Comparison of ENCODE assay signal across 9 mouse cellular contexts in the genomic region with DNA sequence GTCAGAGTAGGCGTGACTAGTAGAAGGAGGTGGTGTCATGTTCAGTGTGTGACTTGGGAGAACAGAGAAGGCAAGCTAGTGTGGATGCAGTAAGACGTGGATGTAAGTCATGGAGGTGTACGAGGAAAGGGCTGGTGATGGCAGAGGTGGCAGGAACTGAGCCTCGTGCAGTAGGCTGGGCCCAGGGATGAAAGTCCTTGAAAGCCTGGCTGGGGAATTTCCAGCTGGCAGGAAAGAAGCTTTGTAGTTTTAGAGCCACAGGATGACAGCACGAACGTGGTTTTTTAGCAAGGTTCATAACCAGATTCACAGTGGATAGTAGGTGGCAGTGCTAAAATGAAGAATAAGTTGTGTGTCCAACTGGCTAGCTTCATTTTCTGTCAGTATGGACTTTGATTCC. TPM values are rescaled to one million over a fixed set of nuclear protein-coding genes. Genes with fewer than 3 reads are reported as not detected.
DNase-seq lines count a peak whose midpoint lies in the region; ATAC-seq and TF ChIP-seq lines count a peak whose summit lies in the region.
"Had no signal": no experiment of that assay in that cellular context is flagged by ENCODE, and none has a peak within 500 bp of the region (broad histone marks: within the 10 kb centered on the region; RNA-seq: fewer than 3 reads in every experiment).

No protein-coding gene starts in this region.

- peak overlapping the region; percentile 55 for H3K27ac ChIP-seq in heart, embryonic 13.5 days (replicated peaks)
- H3K27ac ChIP-seq in heart, embryonic 11.5 days (ENCODE audit: low read depth, low read length) = no peak overlapping the region
- H3K27ac ChIP-seq: limb, embryonic 12.5 days had no signal

- TF ChIP-seq POLR2A in brain, embryonic 14.5 days (IDR thresholded peaks at IDR 0.05; ENCODE audit: borderline replicate concordance, extremely low read depth, insufficient read depth, insufficient read length, poor library complexity, severe bottlenecking) = no peak

- DNase-seq in lung, postnatal 10 days = peak; percentile 13
- DNase-seq in lung, adult 18-20 months = no peak
- DNase-seq in brain, embryonic 14.5 days (ENCODE audit: low read depth) = peak; percentile 70
- DNase-seq in kidney, postnatal 36 days = peak; percentile 48 to 73
- DNase-seq in urinary bladder, postnatal 25 days (ENCODE audit: low spot score) = no peak
- DNase-seq in left cerebral cortex, postnatal 36 days (ENCODE audit: low spot score in 2 of 2) = no peak

- no peak for TF ChIP-seq CTCF in brain, embryonic 14.5 days (IDR thresholded peaks at IDR 0.05; ENCODE audit: borderline replicate concordance, extremely low read depth, insufficient read depth, insufficient read length)

- peaks cover 41% of the 10 kb centered on the region for H3K4me1 ChIP-seq in heart, embryonic 13.5 days
- H3K4me1 ChIP-seq in heart, embryonic 11.5 days (ENCODE audit: control insufficient read depth, insufficient read depth, low read length) = 0 out of 2 replicates have a peak, but pooled peaks cover 2% of the 10 kb centered on the region
- H3K4me1 ChIP-seq: limb, embryonic 12.5 days had no signal

- H3K9ac ChIP-seq in heart, embryonic 13.5 days = no peak overlapping the region
- H3K9ac ChIP-seq in heart, embryonic 11.5 days (ENCODE audit: low read depth, low read length) = no peak overlapping the region
- H3K9ac ChIP-seq: limb, embryonic 12.5 days had no signal

- ATAC-seq in heart, embryonic 13.5 days (ENCODE audit: extremely low read depth, insufficient number of reproducible peaks, low FRiP score, low TSS enrichment) = no peak
- ATAC-seq in heart, embryonic 11.5 days (replicated peaks; ENCODE audit: insufficient number of reproducible peaks, low FRiP score, low TSS enrichment) = no peak

- H3K4me3 ChIP-seq in heart, embryonic 13.5 days = no peak overlapping the region
- H3K4me3 ChIP-seq in heart, embryonic 11.5 days (ENCODE audit: low read depth, low read length) = no peak overlapping the region
- H3K4me3 ChIP-seq: limb, embryonic 12.5 days had no signal

- no peak overlapping the region for H3K4me2 ChIP-seq in heart, embryonic 13.5 days
- H3K4me2 ChIP-seq in heart, embryonic 11.5 days = no peak overlapping the region
- H3K4me2 ChIP-seq: limb, embryonic 12.5 days had no signal

- 46% methylated on average over 6 of the region's 6 CpGs for WGBS in heart, embryonic 13.5 days
- WGBS in heart, embryonic 11.5 days (ENCODE audit: insufficient replicate concordance) = 58% methylated on average over 6 of the region's 6 CpGs

- H3K9me3 ChIP-seq in heart, embryonic 13.5 days = no peaks in the 10 kb centered on the region
- no peaks in the 10 kb centered on the region for H3K9me3 ChIP-seq in heart, embryonic 11.5 days (replicated peaks; ENCODE audit: control insufficient read depth, low read length)
- H3K9me3 ChIP-seq: limb, embryonic 12.5 days had no signal

- H3K36me3 ChIP-seq in heart, embryonic 13.5 days = peaks cover 12% of the 10 kb centered on the region
- no peaks in the 10 kb centered on the region for H3K36me3 ChIP-seq in heart, embryonic 11.5 days (ENCODE audit: control insufficient read depth, insufficient read depth, low read length)

- intact Hi-C loops in left cerebral cortex, postnatal 36 days (cut with DNase I) = loop anchor here (5.0 kb wide), 1 partner anchor 33 kb away; no protein-coding TSS in a partner anchor

- H3K27me3 ChIP-seq in heart, embryonic 13.5 days (replicated peaks) = no peaks in the 10 kb centered on the region
- no peaks in the 10 kb centered on the region for H3K27me3 ChIP-seq in heart, embryonic 11.5 days (ENCODE audit: control insufficient read depth, insufficient read depth, low read length)
- H3K27me3 ChIP-seq: limb, embryonic 12.5 days had no signal

RNA-seq across cellular contexts. Expression of gene Vcl, which starts 41.2 kb away (rescaled TPM):
- 67.1 and 69.8 TPM in 2 replicates for polyA plus RNA-seq in heart, embryonic 13.5 days (2015; fragmentation: Nextera tagmentation; extraction: Ambion mirVana)
- polyA plus RNA-seq in heart, embryonic 11.5 days (2014; fragmentation: Nextera tagmentation; extraction: Ambion mirVana) = 78.8 and 101 TPM in 2 replicates
- polyA plus RNA-seq in brain, embryonic 14.5 days (2012; rRNA removed) = 18.0 and 24.4 TPM in 2 replicates
- total RNA-seq in left cerebral cortex, postnatal 36 days (2021) = 10 to 100 TPM; 20.5 to 26.3 TPM

Comparison
In these comparisons a context has a peak if more than half of its experiments do, and no peak if none do; other contexts are left out.
1. DNase-seq: peak in lung, postnatal 10 days (single experiment), brain, embryonic 14.5 days (single experiment) and kidney, postnatal 36 days (2 of 2); none in lung, adult 18-20 months (0 of 2), urinary bladder, postnatal 25 days (single experiment) and left cerebral cortex, postnatal 36 days (0 of 2).